Mouse (Mus musculus): ENCODE data around the gene Hbq1a. TPM values are rescaled to one million over a fixed set of nuclear protein-coding genes. Genes with fewer than 3 reads are reported as not detected.

The Hbq1a gene
- polyA plus RNA-seq, 1 experiment: not detected

DNA sequence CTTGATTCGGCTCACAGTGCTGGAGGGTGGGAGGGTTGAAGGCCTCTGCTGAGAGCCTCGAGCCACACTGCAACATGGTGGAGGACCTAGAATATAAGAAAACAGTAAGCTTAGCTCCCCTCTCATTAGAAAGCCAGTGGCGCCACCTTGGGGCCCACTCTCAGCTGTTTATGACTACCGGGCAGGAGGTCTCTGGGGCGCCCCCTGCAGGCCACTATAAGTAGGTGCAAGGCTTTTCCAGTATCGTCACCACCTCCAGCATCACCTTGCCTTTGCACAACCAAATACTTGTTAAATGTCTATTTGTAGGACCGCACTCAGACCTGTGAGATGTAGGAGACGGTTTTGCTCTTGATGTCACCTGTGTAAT, 21.3 kb downstream of the Hbq1a start:
- H3K27me3 ChIP-seq (replicated peaks): peaks cover 60% of the 10 kb centered on the region
- H3K4me1 ChIP-seq: peaks cover 16% of the 10 kb centered on the region; the same call in 1 of the 2 replicates
- no peak for TF ChIP-seq GATA1 (IDR thresholded peaks at IDR 0.05; ENCODE audit: borderline replicate concordance, low read length)
- no peak for TF ChIP-seq FLI1 (IDR thresholded peaks at IDR 0.05; ENCODE audit: low read length)
- H3K9me3 ChIP-seq: no peaks in the 10 kb centered on the region
- H3K4me3 ChIP-seq (replicated peaks): no peak overlapping the region
- no peaks in the 10 kb centered on the region for H3K36me3 ChIP-seq (replicated peaks; ENCODE audit: low read length)

DNA sequence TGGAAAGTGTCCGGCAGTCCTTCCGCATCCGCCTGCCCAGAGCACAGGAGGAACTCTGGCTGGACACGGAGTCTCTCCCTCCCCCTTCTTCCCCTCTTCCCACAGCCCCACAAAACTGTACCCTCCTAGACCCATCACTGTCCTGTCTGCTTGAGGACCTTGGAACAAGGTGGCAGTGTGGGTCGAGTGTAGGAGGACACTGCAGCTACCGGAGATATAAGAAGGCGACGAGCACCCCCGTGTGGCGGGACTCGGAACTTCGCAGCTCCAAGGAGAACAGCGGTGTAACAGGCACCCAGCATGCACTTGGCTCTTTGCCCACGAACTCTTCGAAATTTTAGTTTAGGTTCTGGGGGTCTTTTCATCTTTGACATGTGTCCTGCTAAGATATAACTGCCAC, 24.7 kb downstream of the Hbq1a start:
- H3K36me3 ChIP-seq (replicated peaks; ENCODE audit: low read length): no peaks in the 10 kb centered on the region
- H3K9me3 ChIP-seq: no peaks in the 10 kb centered on the region
- H3K4me3 ChIP-seq (replicated peaks): peak overlapping the region; percentile 87
- peaks cover 54% of the 10 kb centered on the region for H3K27me3 ChIP-seq (replicated peaks)
- H3K4me1 ChIP-seq: peaks cover 16% of the 10 kb centered on the region; the same call in 1 of the 2 replicates
- TF ChIP-seq FLI1 (IDR thresholded peaks at IDR 0.05; ENCODE audit: low read length) (no peak), GATA1 (IDR thresholded peaks at IDR 0.05; ENCODE audit: borderline replicate concordance, low read length) (no peak)

GRCm38 (mm10) chr11:32331075-32331474, 31.2 kb downstream of the Hbq1a start:
- Histone ChIP-seq H3K4me3 (replicated peaks) (no peak overlapping the region), H3K36me3 (replicated peaks; ENCODE audit: low read length) (no peaks in the 10 kb centered on the region), H3K27me3 (replicated peaks) (peaks cover 42% of the 10 kb centered on the region), H3K4me1 (peaks cover 4% of the 10 kb centered on the region; the same call in 1 of the 2 replicates), H3K9me3 (peaks cover 4% of the 10 kb centered on the region)
- TF ChIP-seq FLI1 (IDR thresholded peaks at IDR 0.05; ENCODE audit: low read length) (no peak), GATA1 (IDR thresholded peaks at IDR 0.05; ENCODE audit: borderline replicate concordance, low read length) (no peak)

- H3K4me1 ChIP-seq: peaks cover 8% of the 10 kb centered on the region; the same call in 1 of the 2 replicates
- TF ChIP-seq FLI1 (IDR thresholded peaks at IDR 0.05; ENCODE audit: low read length): no peak
- no peak for TF ChIP-seq GATA1 (IDR thresholded peaks at IDR 0.05; ENCODE audit: borderline replicate concordance, low read length)
- no peaks in the 10 kb centered on the region for H3K36me3 ChIP-seq (replicated peaks; ENCODE audit: low read length)
- H3K4me3 ChIP-seq (replicated peaks): no peak overlapping the region
- peaks cover 11% of the 10 kb centered on the region for H3K9me3 ChIP-seq
- H3K27me3 ChIP-seq (replicated peaks): peaks cover 41% of the 10 kb centered on the region
These were observed 32.0 kb downstream of the Hbq1a start for GRCm38 (mm10) chr11:32331861-32332260.

DNA sequence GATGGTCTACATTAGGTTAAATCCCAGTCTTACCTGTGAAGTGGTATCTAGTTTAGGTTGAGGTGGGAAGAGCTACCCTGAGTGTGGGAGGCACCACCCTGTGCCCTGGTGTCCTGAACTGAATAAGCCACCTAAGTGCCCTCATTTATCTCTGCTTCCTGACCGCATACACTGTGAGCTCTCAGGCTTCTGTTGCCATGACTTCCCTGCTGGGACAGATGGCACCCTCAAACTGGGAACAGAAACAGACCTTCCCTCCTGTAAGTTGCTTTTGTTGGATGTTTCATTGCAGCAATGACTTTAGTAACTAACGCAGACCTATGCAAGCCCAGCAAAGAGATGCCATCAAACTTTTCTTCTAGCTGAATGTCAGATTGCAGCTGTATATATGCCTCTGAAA, 33.4 kb downstream of the Hbq1a start:
- Histone ChIP-seq H3K27me3 (replicated peaks) (peaks cover 37% of the 10 kb centered on the region), H3K36me3 (replicated peaks; ENCODE audit: low read length) (no peaks in the 10 kb centered on the region), H3K4me1 (peaks cover 8% of the 10 kb centered on the region; the same call in 1 of the 2 replicates), H3K9me3 (peaks cover 15% of the 10 kb centered on the region), H3K4me3 (replicated peaks) (no peak overlapping the region)
- TF ChIP-seq FLI1 (IDR thresholded peaks at IDR 0.05; ENCODE audit: low read length) (no peak), GATA1 (IDR thresholded peaks at IDR 0.05; ENCODE audit: borderline replicate concordance, low read length) (no peak)

DNA sequence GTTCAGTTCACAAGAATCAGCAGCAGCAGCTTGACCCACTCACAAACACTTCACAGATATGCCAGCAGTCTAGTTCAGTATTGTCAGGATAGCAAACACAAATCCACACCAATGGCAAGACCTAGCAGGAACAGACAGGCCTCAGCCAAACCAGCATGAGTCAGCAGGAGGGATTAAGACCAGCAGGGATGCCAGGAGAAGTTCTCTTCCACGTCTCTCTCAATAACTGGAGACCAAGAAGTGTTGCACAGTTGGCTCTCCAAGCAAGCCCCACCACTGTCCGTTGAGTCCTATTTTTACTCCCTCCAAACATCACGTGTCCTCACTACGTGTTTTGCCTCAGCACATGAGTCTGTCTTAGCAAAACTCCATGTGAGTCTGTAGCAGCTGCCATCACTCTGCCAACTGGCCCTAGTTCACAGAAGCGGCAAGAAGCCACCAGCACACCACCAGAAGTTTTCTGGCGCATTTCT, 36.6 kb downstream of the Hbq1a start:
- peaks cover 14% of the 10 kb centered on the region; the same call in 1 of the 2 replicates for H3K4me1 ChIP-seq
- TF ChIP-seq FLI1 (IDR thresholded peaks at IDR 0.05; ENCODE audit: low read length): no peak
- no peak for TF ChIP-seq GATA1 (IDR thresholded peaks at IDR 0.05; ENCODE audit: borderline replicate concordance, low read length)
- peaks cover 41% of the 10 kb centered on the region for H3K27me3 ChIP-seq (replicated peaks)
- peaks cover 15% of the 10 kb centered on the region for H3K9me3 ChIP-seq
- H3K36me3 ChIP-seq (replicated peaks; ENCODE audit: low read length): no peaks in the 10 kb centered on the region
- no peak overlapping the region for H3K4me3 ChIP-seq (replicated peaks)

GRCm38 (mm10) chr11:32339131-32339531, 39.3 kb downstream of the Hbq1a start:
- H3K4me1 ChIP-seq: peaks cover 14% of the 10 kb centered on the region; the same call in 1 of the 2 replicates
- peaks cover 44% of the 10 kb centered on the region for H3K27me3 ChIP-seq (replicated peaks)
- no peaks in the 10 kb centered on the region for H3K36me3 ChIP-seq (replicated peaks; ENCODE audit: low read length)
- H3K9me3 ChIP-seq: peaks cover 17% of the 10 kb centered on the region
- no peak for TF ChIP-seq FLI1 (IDR thresholded peaks at IDR 0.05; ENCODE audit: low read length)
- TF ChIP-seq GATA1 (IDR thresholded peaks at IDR 0.05; ENCODE audit: borderline replicate concordance, low read length): no peak
- no peak overlapping the region for H3K4me3 ChIP-seq (replicated peaks)

GRCm38 (mm10) chr11:32340476-32341473, 40.9 kb downstream of the Hbq1a start:
- no peak for TF ChIP-seq GATA1 (IDR thresholded peaks at IDR 0.05; ENCODE audit: borderline replicate concordance, low read length)
- TF ChIP-seq FLI1 (IDR thresholded peaks at IDR 0.05; ENCODE audit: low read length): no peak
- Histone ChIP-seq H3K9me3 (peaks cover 18% of the 10 kb centered on the region), H3K36me3 (replicated peaks; ENCODE audit: low read length) (no peaks in the 10 kb centered on the region), H3K27me3 (replicated peaks) (peaks cover 55% of the 10 kb centered on the region), H3K4me1 (peaks cover 14% of the 10 kb centered on the region; the same call in 1 of the 2 replicates), H3K4me3 (replicated peaks) (no peak overlapping the region)

DNA sequence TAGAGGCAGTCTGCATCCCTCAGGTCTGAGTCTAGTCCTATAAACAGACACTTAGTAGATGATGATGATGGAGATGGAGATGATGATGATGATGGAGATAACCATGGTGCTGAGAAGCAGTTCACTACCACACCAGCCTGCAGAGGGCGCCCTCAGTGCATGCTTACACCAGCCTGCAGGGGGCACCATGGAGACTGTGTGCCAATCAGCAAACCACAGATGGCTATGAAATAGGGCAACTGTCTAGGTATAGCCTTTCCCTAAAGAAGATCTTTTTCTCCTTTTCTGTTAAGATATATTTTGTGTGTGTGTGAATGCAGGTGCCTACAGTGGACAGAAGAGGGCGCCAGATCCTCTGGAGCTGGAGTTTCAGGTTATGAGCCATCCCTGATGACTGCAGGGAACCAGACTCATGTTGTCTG, 42.9 kb downstream of the Hbq1a start:
- Histone ChIP-seq H3K9me3 (peaks cover 8% of the 10 kb centered on the region), H3K36me3 (replicated peaks; ENCODE audit: low read length) (no peaks in the 10 kb centered on the region), H3K4me3 (replicated peaks) (no peak overlapping the region), H3K4me1 (peaks cover 20% of the 10 kb centered on the region), H3K27me3 (replicated peaks) (peaks cover 74% of the 10 kb centered on the region)
- no peak for TF ChIP-seq GATA1 (IDR thresholded peaks at IDR 0.05; ENCODE audit: borderline replicate concordance, low read length)
- no peak for TF ChIP-seq FLI1 (IDR thresholded peaks at IDR 0.05; ENCODE audit: low read length)

DNA sequence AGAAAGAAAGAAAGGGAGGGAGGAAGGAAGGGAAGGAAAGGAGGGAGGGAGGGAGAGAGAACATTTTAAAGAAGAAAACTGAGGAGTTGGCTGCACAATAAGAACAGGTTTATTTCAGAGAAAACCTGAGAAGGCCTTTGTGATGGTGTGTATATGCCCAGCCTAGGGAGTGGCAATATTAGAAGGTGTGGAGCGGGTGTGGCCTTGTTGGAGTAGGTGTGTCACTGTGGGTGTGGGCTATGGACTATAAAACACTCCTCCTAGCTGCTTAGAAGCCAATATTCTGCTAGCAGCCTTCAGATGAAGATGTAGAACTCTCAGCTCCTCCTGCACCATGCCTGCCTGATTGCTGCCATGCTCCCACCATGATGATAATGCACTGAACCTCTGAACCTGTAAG, 43.5 kb downstream of the Hbq1a start:
- peaks cover 77% of the 10 kb centered on the region for H3K27me3 ChIP-seq (replicated peaks)

More for the DNA sequence above, 43.5 kb downstream of the Hbq1a start:
- TF ChIP-seq FLI1 (IDR thresholded peaks at IDR 0.05; ENCODE audit: low read length): no peak
- TF ChIP-seq GATA1 (IDR thresholded peaks at IDR 0.05; ENCODE audit: borderline replicate concordance, low read length): no peak
- Histone ChIP-seq H3K36me3 (replicated peaks; ENCODE audit: low read length) (no peaks in the 10 kb centered on the region), H3K9me3 (peaks cover 8% of the 10 kb centered on the region), H3K4me3 (replicated peaks) (no peak overlapping the region), H3K4me1 (peaks cover 26% of the 10 kb centered on the region)
